Mouse (Mus musculus): ENCODE results near the gene Olfm1.

- no peak for TF ChIP-seq CTCF (IDR thresholded peaks at IDR 0.05; ENCODE audit: insufficient read depth, low read depth, low read length)
- no peak for TF ChIP-seq POLR2A (IDR thresholded peaks at IDR 0.05; ENCODE audit: insufficient read depth, low read depth, low read length)
Observed at GRCm38 (mm10) chr2:28193690-28194087, 897 bp downstream of the Olfm1 start.
